Mouse (Mus musculus): ENCODE measurements at regions not wholly inside any gene's neighbourhood (a gene's known extent, or its start where the extent isn't known, plus 50 kb on each side); places are given as distances from the start of the nearest gene placed in this dataset.

DNA sequence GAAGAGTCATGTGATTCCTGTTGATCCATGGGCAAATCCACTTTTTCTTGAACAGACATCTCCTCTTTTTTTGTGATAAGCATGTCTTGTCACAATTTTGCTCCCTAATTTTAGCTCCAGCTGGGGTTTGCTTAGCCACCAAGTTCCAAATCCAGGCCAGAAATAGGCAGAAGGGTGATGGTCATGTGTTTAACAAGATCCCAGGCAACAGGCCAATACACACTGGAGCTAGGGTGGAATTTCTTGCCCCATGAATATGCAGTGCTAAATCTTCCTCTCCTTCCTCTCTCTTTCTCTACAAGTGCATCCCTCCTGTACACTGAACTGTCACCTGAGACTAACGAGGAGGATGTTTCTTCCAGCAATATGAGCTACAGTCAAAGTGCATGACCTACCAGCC lies 58.6 kb upstream of the Vgll2 start:
- WGBS, result 92% methylated on average over 1 of the region's 1 CpGs
- no peak for ATAC-seq (ENCODE audit: low FRiP score, low read depth)
- TF ChIP-seq POLR2A (IDR thresholded peaks at IDR 0.05; ENCODE audit: borderline replicate concordance, extremely low read depth, insufficient read depth, insufficient read length), result no peak

DNA sequence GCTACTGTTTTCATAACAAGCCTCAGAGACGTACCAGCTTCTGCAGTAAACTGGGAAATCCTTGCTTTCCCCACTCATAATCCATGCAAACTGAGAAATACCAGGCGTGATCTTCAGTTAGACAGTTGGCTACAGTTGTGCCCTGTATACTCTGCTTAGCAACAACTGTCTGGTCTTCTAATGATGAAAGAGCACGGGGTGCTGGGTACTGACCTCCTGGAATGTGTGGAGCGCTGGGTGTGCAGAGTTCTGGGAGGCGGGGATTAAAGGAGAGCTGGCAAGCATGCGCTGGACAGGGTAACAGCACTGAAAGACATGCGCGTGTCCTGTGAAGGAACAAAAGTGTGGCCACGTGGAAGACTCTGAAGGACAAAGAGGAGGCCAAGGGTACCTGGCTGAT lies 52.2 kb upstream of the Vgll2 start:
- peak; percentile 21 for DNase-seq (ENCODE audit: low spot score)
- WGBS, result 70% methylated on average over 9 of the region's 9 CpGs
- H3K36me3 ChIP-seq (ENCODE audit: control insufficient read depth, insufficient read depth, low read length), result no peaks in the 10 kb centered on the region
- H3K27me3 ChIP-seq (ENCODE audit: control insufficient read depth, insufficient read depth, low read length), result no peaks in the 10 kb centered on the region
- no peak for TF ChIP-seq POLR2A (IDR thresholded peaks at IDR 0.05; ENCODE audit: borderline replicate concordance, extremely low read depth, insufficient read depth, insufficient read length)
- no peak overlapping the region for H3K27ac ChIP-seq (replicated peaks; ENCODE audit: low read depth, low read length)
- H3K4me2 ChIP-seq (replicated peaks; ENCODE audit: low read depth, low read length, severe bottlenecking), result no peak overlapping the region
- H3K4me1 ChIP-seq (ENCODE audit: control insufficient read depth, insufficient read depth, low read length), result no peaks in the 10 kb centered on the region
- H3K9me3 ChIP-seq (ENCODE audit: control insufficient read depth, low read length), result no peaks in the 10 kb centered on the region
- no peak overlapping the region for H3K9ac ChIP-seq (ENCODE audit: low read depth, low read length, severe bottlenecking)
- no peak overlapping the region for H3K4me3 ChIP-seq (replicated peaks; ENCODE audit: low read length)
- ATAC-seq (ENCODE audit: low FRiP score, low read depth), result peak; percentile 83

More for the DNA sequence above, 58.6 kb upstream of the Vgll2 start:
- no peaks in the 10 kb centered on the region for H3K36me3 ChIP-seq (ENCODE audit: control insufficient read depth, insufficient read depth, low read length)
- DNase-seq (ENCODE audit: low spot score), result no peak
- no peak overlapping the region for H3K27ac ChIP-seq (replicated peaks; ENCODE audit: low read depth, low read length)
- no peak overlapping the region for H3K4me3 ChIP-seq (replicated peaks; ENCODE audit: low read length)
- H3K27me3 ChIP-seq (ENCODE audit: control insufficient read depth, insufficient read depth, low read length), result no peaks in the 10 kb centered on the region
- no peaks in the 10 kb centered on the region for H3K4me1 ChIP-seq (ENCODE audit: control insufficient read depth, insufficient read depth, low read length)
- H3K9me3 ChIP-seq (ENCODE audit: control insufficient read depth, low read length), result no peaks in the 10 kb centered on the region
- no peak overlapping the region for H3K4me2 ChIP-seq (replicated peaks; ENCODE audit: low read depth, low read length, severe bottlenecking)
- no peak overlapping the region for H3K9ac ChIP-seq (ENCODE audit: low read depth, low read length, severe bottlenecking)

All from limb, embryonic 14.5 days (tissue).